ENCODE assay signal across 14 mouse cellular contexts in the genomic region with DNA sequence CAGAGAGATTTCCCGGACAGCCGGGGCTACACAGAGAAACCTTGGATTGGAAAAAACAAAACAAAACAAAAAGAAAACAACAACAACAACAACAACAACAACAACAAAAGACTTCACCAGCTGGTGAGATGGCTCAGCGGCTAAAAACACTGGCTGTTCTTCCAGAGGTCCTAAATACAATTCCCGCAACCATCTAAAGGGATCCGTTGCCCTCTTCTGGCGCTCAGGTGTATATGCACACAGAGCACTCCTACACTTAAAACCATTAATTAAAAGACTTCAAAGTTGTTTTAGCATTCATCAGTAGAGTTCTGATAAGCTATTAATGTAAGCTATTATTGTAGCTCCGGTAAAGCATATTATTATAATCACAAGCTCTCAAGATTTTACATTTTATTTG. TPM values are rescaled to one million over a fixed set of nuclear protein-coding genes. Genes with fewer than 3 reads are reported as not detected.
DNase-seq lines count a peak whose midpoint lies in the region; ATAC-seq and TF ChIP-seq lines count a peak whose summit lies in the region.
"Had no signal": no experiment of that assay in that cellular context is flagged by ENCODE, and none has a peak within 500 bp of the region (broad histone marks: within the 10 kb centered on the region; RNA-seq: fewer than 3 reads in every experiment).

No protein-coding gene starts in this region.

- no peaks in the 10 kb centered on the region for H3K27me3 ChIP-seq in embryonic facial prominence, embryonic 11.5 days (ENCODE audit: control insufficient read depth, insufficient read depth, low read length)
- H3K27me3 ChIP-seq in embryonic facial prominence, embryonic 10.5 days (replicated peaks; ENCODE audit: low read depth, poor library complexity, severe bottlenecking) = no peaks in the 10 kb centered on the region
- no peaks in the 10 kb centered on the region for H3K27me3 ChIP-seq in liver, adult 2 months (ENCODE audit: control insufficient read depth, insufficient read depth, low read length)
- no peaks in the 10 kb centered on the region for H3K27me3 ChIP-seq in liver, embryonic 11.5 days (replicated peaks; ENCODE audit: control insufficient read depth, insufficient read depth, low read length)
- no peaks in the 10 kb centered on the region for H3K27me3 ChIP-seq in thymus, adult 2 months (ENCODE audit: control insufficient read depth, insufficient read depth, low read length)
- H3K27me3 ChIP-seq: heart, embryonic 13.5 days; hindbrain, embryonic 15.5 days; liver, embryonic 13.5 days had no signal

- no peak overlapping the region for H3K9ac ChIP-seq in embryonic facial prominence, embryonic 11.5 days (replicated peaks; ENCODE audit: low read length)
- no peak overlapping the region for H3K9ac ChIP-seq in liver, adult 2 months (ENCODE audit: low read depth, low read length)
- H3K9ac ChIP-seq in liver, embryonic 11.5 days (ENCODE audit: low read depth, low read length) = no peak overlapping the region
- H3K9ac ChIP-seq: heart, embryonic 13.5 days; hindbrain, embryonic 15.5 days; liver, embryonic 13.5 days had no signal

- H3K9me3 ChIP-seq in embryonic facial prominence, embryonic 11.5 days (replicated peaks; ENCODE audit: control insufficient read depth, low read length) = no peaks in the 10 kb centered on the region
- no peaks in the 10 kb centered on the region for H3K9me3 ChIP-seq in embryonic facial prominence, embryonic 10.5 days
- H3K9me3 ChIP-seq in liver, embryonic 11.5 days (ENCODE audit: control insufficient read depth, low read length) = no peaks in the 10 kb centered on the region
- H3K9me3 ChIP-seq: heart, embryonic 13.5 days; hindbrain, embryonic 15.5 days; liver, embryonic 13.5 days had no signal

- 63% methylated on average over 7 of the region's 7 CpGs for WGBS in embryonic facial prominence, embryonic 11.5 days
- WGBS in embryonic facial prominence, embryonic 10.5 days = 53% methylated on average over 7 of the region's 7 CpGs
- WGBS in liver, adult 2 months = 71% methylated on average over 7 of the region's 7 CpGs
- WGBS in liver, embryonic 11.5 days = 60% methylated on average over 7 of the region's 7 CpGs
- WGBS in thymus, adult 2 months = 83% methylated on average over 7 of the region's 7 CpGs

- TF ChIP-seq CTCF in liver, adult 2 months (IDR thresholded peaks at IDR 0.05; ENCODE audit: low read depth, low read length) = 0 out of 2 replicates have a peak, but pooled peaks have one; percentile 11
- no peak for TF ChIP-seq CTCF in thymus, adult 2 months (IDR thresholded peaks at IDR 0.05; ENCODE audit: borderline replicate concordance, control insufficient read depth, extremely low read depth, insufficient read depth, low read length, poor library complexity)

- TF ChIP-seq POLR2A in liver, adult 2 months (IDR thresholded peaks at IDR 0.05; ENCODE audit: extremely low read depth, insufficient read depth, low read length) = no peak
- TF ChIP-seq POLR2A in thymus, adult 2 months (IDR thresholded peaks at IDR 0.05; ENCODE audit: control insufficient read depth, extremely low read depth, insufficient read depth, low read length, poor library complexity) = no peak

- ATAC-seq in embryonic facial prominence, embryonic 11.5 days (replicated peaks; ENCODE audit: insufficient number of reproducible peaks, low FRiP score, low TSS enrichment, low read depth) = no peak
- no peak for ATAC-seq in liver, embryonic 11.5 days (replicated peaks; ENCODE audit: low FRiP score)

- no peak overlapping the region for H3K27ac ChIP-seq in embryonic facial prominence, embryonic 11.5 days (replicated peaks; ENCODE audit: low read depth, low read length)
- H3K27ac ChIP-seq in embryonic facial prominence, embryonic 10.5 days (replicated peaks) = no peak overlapping the region
- no peak overlapping the region for H3K27ac ChIP-seq in liver, adult 2 months (replicated peaks; ENCODE audit: insufficient read depth, low read depth, low read length)
- H3K27ac ChIP-seq in liver, embryonic 11.5 days (ENCODE audit: low read depth, low read length) = no peak overlapping the region
- H3K27ac ChIP-seq in thymus, adult 2 months (ENCODE audit: control insufficient read depth, insufficient read depth, low read length) = no peak overlapping the region
- H3K27ac ChIP-seq: heart, embryonic 13.5 days; hindbrain, embryonic 15.5 days; liver, embryonic 13.5 days had no signal

- peak; percentile 10 for DNase-seq in embryonic facial prominence, embryonic 11.5 days (ENCODE audit: low spot score)
- no peak for DNase-seq in embryonic facial prominence, embryonic 10.5 days (ENCODE audit: low spot score)
- peak; percentile 36 for DNase-seq in liver, adult 2 months (ENCODE audit: extremely low read depth, low read depth, low spot score)
- no peak for DNase-seq in liver, embryonic 11.5 days (ENCODE audit: low spot score)
- peak; percentile 66 for DNase-seq in R1 (ENCODE audit: low read depth, low spot score)
- peak; percentile 18 for DNase-seq in retina, postnatal 1 day
- DNase-seq in thymus, adult 2 months = no peak
- DNase-seq in spleen, postnatal 4 days (ENCODE audit: low spot score in 2 of 2) = no peak
- DNase-seq: cerebellum, postnatal 36 days; gastrocnemius, postnatal 10 days; kidney, postnatal 10 days; liver, embryonic 13.5 days had no signal

- no peaks in the 10 kb centered on the region for H3K79me2 ChIP-seq in liver, adult 2 months (ENCODE audit: control insufficient read depth, insufficient read depth, low read length)

- no peak overlapping the region for H3K4me2 ChIP-seq in embryonic facial prominence, embryonic 11.5 days (ENCODE audit: low read depth, low read length)
- no peak overlapping the region for H3K4me2 ChIP-seq in liver, embryonic 11.5 days
- H3K4me2 ChIP-seq: heart, embryonic 13.5 days; hindbrain, embryonic 15.5 days; liver, embryonic 13.5 days had no signal

- no peaks in the 10 kb centered on the region for H3K4me1 ChIP-seq in embryonic facial prominence, embryonic 11.5 days (ENCODE audit: control insufficient read depth, insufficient read depth, low read length)
- H3K4me1 ChIP-seq in embryonic facial prominence, embryonic 10.5 days = no peaks in the 10 kb centered on the region
- no peaks in the 10 kb centered on the region for H3K4me1 ChIP-seq in liver, adult 2 months (ENCODE audit: control insufficient read depth, insufficient read depth, low read length)
- H3K4me1 ChIP-seq in liver, embryonic 11.5 days (replicated peaks; ENCODE audit: control insufficient read depth, insufficient read depth, low read length) = no peaks in the 10 kb centered on the region
- H3K4me1 ChIP-seq in thymus, adult 2 months (replicated peaks; ENCODE audit: control insufficient read depth, insufficient read depth, low read length) = peaks cover 6% of the 10 kb centered on the region; the same call in 1 of the 2 replicates
- H3K4me1 ChIP-seq: hindbrain, embryonic 15.5 days had no signal

- H3K4me3 ChIP-seq in embryonic facial prominence, embryonic 11.5 days (ENCODE audit: low read depth, low read length) = no peak overlapping the region
- H3K4me3 ChIP-seq in embryonic facial prominence, embryonic 10.5 days = no peak overlapping the region
- no peak overlapping the region for H3K4me3 ChIP-seq in liver, adult 2 months (ENCODE audit: insufficient read depth, low read depth, low read length)
- no peak overlapping the region for H3K4me3 ChIP-seq in liver, embryonic 11.5 days (ENCODE audit: low read depth, low read length)
- H3K4me3 ChIP-seq in thymus, adult 2 months (ENCODE audit: control insufficient read depth, insufficient read depth, low read length) = no peak overlapping the region
- H3K4me3 ChIP-seq: heart, embryonic 13.5 days; hindbrain, embryonic 15.5 days; liver, embryonic 13.5 days had no signal

- no peaks in the 10 kb centered on the region for H3K36me3 ChIP-seq in embryonic facial prominence, embryonic 11.5 days (replicated peaks; ENCODE audit: control insufficient read depth, insufficient read depth, low read depth, low read length)
- H3K36me3 ChIP-seq in embryonic facial prominence, embryonic 10.5 days (replicated peaks) = no peaks in the 10 kb centered on the region
- no peaks in the 10 kb centered on the region for H3K36me3 ChIP-seq in liver, adult 2 months (ENCODE audit: control insufficient read depth, insufficient read depth, low read length)
- H3K36me3 ChIP-seq in liver, embryonic 11.5 days (ENCODE audit: control insufficient read depth, insufficient read depth, low read length) = no peaks in the 10 kb centered on the region
- H3K36me3 ChIP-seq in thymus, adult 2 months (ENCODE audit: control insufficient read depth, insufficient read depth, low read length) = no peaks in the 10 kb centered on the region
- H3K36me3 ChIP-seq: heart, embryonic 13.5 days; hindbrain, embryonic 15.5 days; liver, embryonic 13.5 days had no signal

RNA-seq across cellular contexts. Expression of gene Araf, which starts 4.4 kb away (rescaled TPM):
- 68.0 and 74.8 TPM in 2 replicates for polyA plus RNA-seq in embryonic facial prominence, embryonic 11.5 days (2014; fragmentation: Nextera tagmentation; extraction: Ambion mirVana)
- polyA plus RNA-seq in embryonic facial prominence, embryonic 10.5 days (2016; fragmentation: Nextera tagmentation; extraction: Ambion mirVana) = 95.1 and 99.9 TPM in 2 replicates
- total RNA-seq in liver, adult 2 months (2014; rRNA removed) = 39.5 and 42.4 TPM in 2 replicates
- 97.0 and 139 TPM in 2 replicates for polyA plus RNA-seq in liver, adult 2 months (2012; rRNA removed)
- polyA plus RNA-seq in liver, embryonic 11.5 days (2014; fragmentation: Nextera tagmentation; extraction: Ambion mirVana) = 83.7 and 84.4 TPM in 2 replicates
- 194 and 224 TPM in 2 replicates for polyA plus RNA-seq in thymus, adult 2 months (2012; rRNA removed)

Comparison
In these comparisons a context has a peak if more than half of its experiments do, and no peak if none do; other contexts are left out.
1. DNase-seq: peak in embryonic facial prominence, embryonic 11.5 days (single experiment), liver, adult 2 months (single experiment), R1 (single experiment) and retina, postnatal 1 day (single experiment); none in embryonic facial prominence, embryonic 10.5 days (single experiment), liver, embryonic 11.5 days (single experiment), thymus, adult 2 months (single experiment) and spleen, postnatal 4 days (0 of 2).